Mouse (Mus musculus) kidney, adult 18-20 months (tissue): Measurements from ENCODE around the gene Gpr89.

Experiments used
- DNase-seq: peaks from one replicate; pipeline ENCODE4 v3.0.0; 2021

The Gpr89 gene

GRCm38 (mm10) chr3:96821581-96821980 lies 83.6 kb downstream of the Gpr89 start:
- DNase-seq = no peak

DNA sequence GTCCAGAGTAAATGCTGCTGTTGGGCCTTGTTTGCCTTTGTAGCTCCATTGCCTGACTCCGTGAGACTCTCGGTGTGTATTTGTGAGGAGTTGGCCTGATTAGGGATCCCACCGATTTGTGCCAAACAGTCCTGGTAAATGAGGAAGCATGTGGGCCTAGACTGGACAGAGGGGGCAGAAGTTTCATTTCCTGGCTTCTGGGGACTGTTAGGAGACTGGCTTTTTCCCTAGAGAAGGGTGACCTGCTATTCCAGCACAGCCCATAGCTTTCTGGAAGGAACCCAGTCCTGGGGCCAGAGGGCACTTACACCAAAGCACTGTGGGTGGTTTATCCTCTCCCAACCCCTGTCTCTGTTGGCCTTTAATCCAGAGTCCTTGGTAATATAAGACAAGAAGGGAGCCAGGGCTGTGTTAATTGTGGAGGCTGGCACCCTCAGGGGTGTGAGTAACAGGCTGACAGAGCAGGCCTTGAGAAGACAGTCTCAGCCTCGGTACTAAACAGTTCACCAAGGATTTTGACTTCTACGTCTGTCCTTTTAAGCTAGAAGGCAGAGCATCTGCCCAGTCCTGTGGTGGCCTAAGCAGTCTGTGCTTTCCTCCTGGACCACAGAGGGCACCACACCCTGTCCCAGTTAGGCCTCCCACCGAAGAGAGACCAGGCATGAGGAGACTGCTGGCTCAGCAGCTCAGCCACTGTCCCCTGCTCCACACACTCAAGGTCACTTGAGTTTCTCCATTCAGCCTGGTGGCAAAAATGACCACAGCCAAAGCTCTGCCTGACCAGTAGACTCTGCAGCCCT lies 84.8 kb downstream of the Gpr89 start:
- peak; percentile 66 for DNase-seq
